Mouse (Mus musculus) olfactory bulb, adult 2 months (tissue): ENCODE data around the gene Lamtor2. TPM values are rescaled to one million over a fixed set of nuclear protein-coding genes. Genes with fewer than 3 reads are reported as not detected.

Source experiments
- H3K27ac ChIP-seq: fragments of 200-500 bp; 2 replicates; pipeline ENCODE4 v1.5.1; 2012; ENCODE audit warnings: low read depth, low read length; ENCODE audit not compliant: insufficient read depth
- H3K4me1 ChIP-seq: fragments of 200-500 bp; 2 replicates; pipeline ENCODE4 v1.6.1; 2012; ENCODE audit warnings: low read length; ENCODE audit not compliant: control insufficient read depth, insufficient read depth
- H3K4me3 ChIP-seq: fragments of 200-500 bp; 2 replicates; pipeline ENCODE4 v1.5.1; 2012; ENCODE audit warnings: mild to moderate bottlenecking, low read depth, low read length, moderate library complexity; ENCODE audit not compliant: insufficient read depth
- CTCF ChIP-seq: fragments of 200-500 bp; IDR thresholded peaks from 2 replicates; pipeline ENCODE4 v1.5.1; 2012; ENCODE audit warnings: low read depth, mild to moderate bottlenecking, low read length, moderate library complexity; ENCODE audit not compliant: insufficient read depth
- POLR2A ChIP-seq: fragments of 200-500 bp; IDR thresholded peaks from 2 replicates; pipeline ENCODE4 v1.6.1; 2012; ENCODE audit warnings: mild to moderate bottlenecking, low read depth, low read length, moderate library complexity; ENCODE audit not compliant: insufficient read depth
- WGBS: fragments of 180-500 bp; shearing (Covaris S2); methylation state at CpG from one replicate; pipeline ENCODE4 v1.1.7; 2018; 5-methylcytosine and 5-hydroxymethylcytosine counted together
- polyA plus RNA-seq: library from polyadenylated mRNA; stranded (reverse); fragments of >200 nt; gene quantifications from 2 replicates; pipeline ENCODE4 v1.2.4, GENCODE M21; 2012; ENCODE audit warnings: low replicate concordance; ENCODE audit not compliant: missing spikeins, insufficient read depth, insufficient read length

The Lamtor2 gene
- polyA plus RNA-seq, 1 experiment: not detected

DNA sequence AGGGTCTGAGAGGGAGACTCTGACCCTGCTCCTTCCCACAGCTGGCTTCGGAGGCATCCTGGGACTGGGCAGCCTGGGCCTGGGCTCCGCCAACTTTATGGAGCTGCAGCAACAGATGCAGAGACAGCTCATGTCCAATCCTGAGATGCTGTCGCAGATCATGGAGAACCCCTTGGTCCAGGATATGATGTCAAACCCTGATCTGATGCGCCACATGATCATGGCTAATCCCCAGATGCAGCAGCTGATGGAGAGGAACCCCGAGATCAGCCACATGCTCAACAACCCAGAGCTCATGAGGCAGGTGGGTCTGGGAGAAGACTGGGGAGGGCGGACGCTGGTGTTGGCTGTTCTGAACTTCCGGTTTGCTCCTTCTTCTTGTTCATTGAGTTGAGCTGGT, 3.7 kb upstream of the Lamtor2 start:
- Histone ChIP-seq H3K4me3 (no peak overlapping the region), H3K27ac (no peak overlapping the region), H3K4me1 (peaks cover 9% of the 10 kb centered on the region)
- no peak for TF ChIP-seq POLR2A
- TF ChIP-seq CTCF: no peak
- WGBS: 95% methylated on average over 8 of the region's 8 CpGs

DNA sequence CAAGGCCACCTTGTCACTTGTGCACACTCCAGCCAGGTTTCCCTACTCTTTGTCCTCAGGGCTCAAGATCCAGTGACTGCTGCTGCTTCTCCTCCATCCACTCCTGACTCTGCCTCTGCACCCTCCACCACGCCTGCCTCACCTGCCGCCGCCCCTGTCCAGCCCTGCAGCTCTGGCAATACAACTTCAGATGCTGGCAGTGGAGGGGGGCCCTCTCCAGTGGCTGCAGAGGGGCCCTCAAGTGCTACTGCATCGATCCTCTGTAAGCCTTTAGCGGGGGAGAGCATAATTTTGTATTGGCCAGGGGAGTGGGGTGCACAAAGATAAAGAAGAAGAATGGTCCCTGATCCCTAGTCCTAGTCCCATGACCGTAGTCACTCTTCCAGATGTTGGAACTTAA, 2.9 kb upstream of the Lamtor2 start:
- TF ChIP-seq CTCF (no peak), POLR2A (no peak)
- 96% methylated on average over 6 of the region's 6 CpGs for WGBS
- no peak overlapping the region for H3K27ac ChIP-seq
- H3K4me3 ChIP-seq: no peak overlapping the region
- peaks cover 11% of the 10 kb centered on the region for H3K4me1 ChIP-seq

DNA sequence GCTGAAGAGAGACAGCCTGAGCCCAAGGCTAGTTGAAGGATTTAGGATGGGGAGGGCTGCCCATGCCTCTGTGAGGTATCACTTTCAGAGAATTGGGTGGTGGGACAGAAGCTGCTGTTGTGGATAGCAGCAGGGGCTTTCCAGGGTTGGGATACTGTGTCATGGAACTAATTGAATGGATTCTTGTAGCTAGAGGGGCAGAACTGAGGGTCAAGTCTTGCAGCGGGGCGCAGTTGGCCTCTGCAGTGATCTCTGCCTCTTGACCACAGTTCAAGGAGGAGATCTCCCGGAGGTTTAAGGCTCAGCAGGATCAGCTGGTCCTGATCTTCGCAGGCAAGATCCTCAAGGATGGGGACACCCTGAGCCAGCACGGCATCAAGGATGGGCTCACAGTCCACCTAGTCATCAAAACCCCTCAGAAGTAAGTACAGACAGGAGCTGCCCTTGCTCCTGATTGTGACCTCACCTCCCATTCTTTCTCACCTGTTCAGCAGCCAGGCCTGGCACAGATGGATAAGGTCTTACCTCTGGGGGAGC, 2.3 kb upstream of the Lamtor2 start:
- no peak overlapping the region for H3K27ac ChIP-seq
- TF ChIP-seq CTCF (no peak), POLR2A (no peak)
- H3K4me1 ChIP-seq: peaks cover 11% of the 10 kb centered on the region
- 90% methylated on average over 5 of the region's 5 CpGs for WGBS
- H3K4me3 ChIP-seq: no peak overlapping the region

DNA sequence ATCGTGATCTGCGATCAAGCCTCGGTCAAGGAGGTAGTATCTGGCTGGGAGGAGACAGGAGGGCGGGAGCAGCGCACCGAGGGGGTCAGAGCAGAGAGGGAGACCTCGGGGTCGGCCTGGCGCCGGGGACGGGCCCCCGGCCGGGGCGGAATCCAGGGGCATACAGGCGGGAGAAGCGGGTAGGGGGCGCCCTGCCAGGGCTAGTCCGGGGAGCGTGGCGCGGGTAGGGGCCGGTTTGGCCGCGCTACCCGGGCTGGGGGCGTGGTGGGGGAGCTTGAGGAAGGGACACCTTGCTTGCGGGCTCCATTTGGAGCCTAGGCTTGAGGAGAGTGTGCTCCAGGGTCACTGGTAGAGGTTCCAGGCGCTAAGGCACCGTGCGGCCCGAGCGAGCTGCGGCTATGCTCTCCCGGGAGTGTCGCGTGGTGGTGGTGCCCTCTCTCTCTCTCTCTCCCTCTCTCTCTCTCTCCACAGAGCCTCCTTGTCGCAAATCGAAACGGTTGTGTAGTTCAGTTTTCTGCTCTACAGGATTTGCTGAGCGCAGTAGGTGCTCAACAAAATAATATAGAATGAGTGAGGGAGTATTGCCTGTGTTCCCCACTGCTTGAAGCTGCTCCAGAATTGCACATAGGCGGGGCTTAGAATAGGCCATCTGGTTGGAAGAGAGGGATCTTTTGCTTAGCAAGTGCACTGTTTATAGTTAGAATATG, 1.2 kb upstream of the Lamtor2 start:
- peak overlapping the region; percentile 85 for H3K27ac ChIP-seq
- TF ChIP-seq POLR2A: no peak
- no peak for TF ChIP-seq CTCF
- H3K4me1 ChIP-seq: peaks cover 11% of the 10 kb centered on the region
- under 1% methylated on average over 41 of the region's 41 CpGs for WGBS
- peak overlapping the region; percentile 91 for H3K4me3 ChIP-seq

DNA sequence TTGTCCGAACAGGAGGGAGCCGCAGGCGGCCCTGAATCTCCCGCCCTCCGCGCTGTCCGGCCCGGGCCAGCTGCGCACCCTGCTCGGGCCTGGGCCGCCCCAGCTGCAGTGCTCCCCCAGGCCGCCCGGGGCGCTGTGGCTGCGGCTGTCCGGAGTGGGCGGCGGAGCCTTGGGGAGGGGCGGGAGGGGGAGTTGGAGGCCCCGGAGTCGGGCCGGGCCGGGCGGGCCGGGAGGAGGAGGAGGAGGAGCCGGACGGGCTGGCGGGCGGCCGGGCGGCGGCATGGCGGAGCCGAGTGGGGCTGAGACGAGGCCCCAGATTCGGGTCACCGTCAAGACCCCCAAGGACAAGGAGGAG, 628 bp upstream of the Lamtor2 start, which contains the start of gene Ubqln4:
Gene Ubqln4, plus strand, starts transcription at position 234 of the 355 bp plus-strand sequence.
- Histone ChIP-seq H3K4me1 (peaks cover 11% of the 10 kb centered on the region), H3K4me3 (peak within 1 kb of the TSS; percentile 91), H3K27ac (peak within 1 kb of the TSS; percentile 88)
- peak; percentile 51 for TF ChIP-seq POLR2A
- TF ChIP-seq CTCF: peak; percentile 80
- WGBS: under 1% methylated on average over 35 of the region's 37 CpGs

DNA sequence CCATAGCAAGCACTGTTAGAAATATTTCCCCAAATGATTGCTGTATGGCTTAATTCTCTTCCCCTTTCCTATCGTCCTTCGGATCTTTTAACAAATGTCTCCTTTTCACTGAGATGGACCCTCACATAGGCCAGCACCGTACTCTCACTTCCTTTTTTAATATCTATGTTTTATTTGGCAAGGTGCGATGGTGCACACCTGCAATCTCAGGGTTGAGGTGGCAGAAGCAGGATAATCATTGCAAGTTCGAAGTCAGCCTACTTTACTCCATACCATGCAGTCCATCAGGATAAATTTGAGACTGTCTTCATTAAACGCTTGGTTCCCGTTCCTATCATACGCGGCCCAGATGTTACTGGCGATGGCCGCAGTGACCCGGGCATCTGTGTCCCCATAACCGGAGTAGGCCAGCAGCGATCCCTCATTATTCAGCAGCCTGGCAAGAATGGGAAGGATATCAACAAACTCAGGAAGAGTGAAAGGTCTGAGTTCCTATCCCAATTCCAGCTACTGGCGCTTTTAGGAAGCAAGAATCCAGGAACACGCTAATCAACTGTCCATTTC, 710 bp downstream of the Lamtor2 start:
- TF ChIP-seq CTCF: no peak
- TF ChIP-seq POLR2A: no peak
- peaks cover 11% of the 10 kb centered on the region for H3K4me1 ChIP-seq
- 19% methylated on average over 16 of the region's 16 CpGs for WGBS
- no peak overlapping the region for H3K27ac ChIP-seq
- H3K4me3 ChIP-seq: peak overlapping the region; percentile 74

DNA sequence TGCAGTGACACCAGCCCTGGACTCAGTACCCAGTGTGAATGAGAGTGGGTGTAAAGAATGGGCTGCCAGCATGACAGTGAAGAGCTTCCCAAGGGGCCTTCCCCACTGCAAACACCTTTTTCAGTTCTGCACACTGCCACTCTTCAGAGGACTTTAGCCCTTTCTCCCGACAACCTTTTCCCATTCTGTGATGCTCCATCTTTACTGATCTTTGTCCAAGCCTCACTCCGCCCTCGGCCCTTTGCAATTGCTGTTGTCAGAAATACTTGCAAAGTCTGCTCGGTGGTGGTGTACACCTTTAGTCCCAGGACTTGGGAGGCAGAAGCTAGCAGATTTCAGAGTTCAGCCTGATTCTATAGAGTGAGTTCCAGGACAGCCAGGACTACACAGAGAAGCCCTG, 1.3 kb downstream of the Lamtor2 start:
- no peak overlapping the region for H3K4me3 ChIP-seq
- TF ChIP-seq POLR2A (no peak), CTCF (no peak)
- peaks cover 11% of the 10 kb centered on the region for H3K4me1 ChIP-seq
- no peak overlapping the region for H3K27ac ChIP-seq
- WGBS: 81% methylated on average over 4 of the region's 4 CpGs

DNA sequence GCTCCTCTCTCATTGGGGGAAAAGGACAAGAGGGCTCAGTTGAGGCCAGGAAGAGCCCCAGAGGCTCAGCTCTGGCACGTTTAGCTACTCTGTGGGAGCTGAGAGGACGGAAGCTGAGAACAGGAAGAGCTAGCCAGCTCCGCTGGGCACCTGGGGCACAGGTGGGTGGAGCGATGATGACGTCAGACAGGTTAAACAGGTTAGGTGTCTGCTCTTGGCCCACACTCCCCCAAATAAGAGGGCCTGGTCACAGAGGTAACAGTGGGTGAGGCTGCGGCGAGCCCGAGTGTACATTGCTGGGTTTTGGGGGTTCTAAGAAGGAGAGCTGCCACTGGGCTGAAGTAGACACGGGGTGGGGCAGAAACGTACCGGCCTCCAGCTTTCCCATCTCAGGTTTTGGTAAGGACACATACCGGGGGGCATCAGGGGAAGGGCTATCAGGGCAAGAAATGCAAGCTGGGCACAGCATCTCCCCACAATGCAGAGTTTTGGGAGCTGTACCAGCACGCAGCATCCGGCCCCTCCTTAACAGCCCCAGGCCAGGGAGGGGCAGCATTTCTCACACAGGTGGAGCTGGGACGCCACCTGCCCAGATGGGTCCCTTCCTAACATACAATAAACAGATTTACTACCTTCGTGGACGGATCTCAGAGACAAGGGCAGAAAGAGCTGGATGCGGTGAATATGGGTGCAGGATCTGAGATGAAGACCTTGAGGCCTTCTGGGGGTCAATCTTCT, 4.5 kb downstream of the Lamtor2 start, which contains the start of gene Rab25:
Gene Rab25, minus strand, starts transcription at position 121 of the 738 bp plus-strand sequence.
- H3K4me3 ChIP-seq: no peak within 1 kb of the TSS
- 64% methylated on average over 18 of the region's 18 CpGs for WGBS
- H3K27ac ChIP-seq: no peak within 1 kb of the TSS
- H3K4me1 ChIP-seq: peaks cover 4% of the 10 kb centered on the region; the same call in 1 of the 2 replicates
- TF ChIP-seq POLR2A (no peak), CTCF (no peak)
